Mouse (Mus musculus) MEL (cell line): ENCODE measurements around the gene Tubgcp3. TPM values are rescaled to one million over a fixed set of nuclear protein-coding genes. Genes with fewer than 3 reads are reported as not detected.

Experiments used
- DNase-seq: peaks from one replicate; pipeline ENCODE4 v3.0.0; 2011; ENCODE audit warnings: low read depth, low spot score
- H3K27ac ChIP-seq: 2 replicates; pipeline ENCODE4 v1.5.1; 2012; ENCODE audit warnings: low read depth, mild to moderate bottlenecking, control low read depth, low read length, moderate library complexity; ENCODE audit not compliant: control insufficient read depth
- H3K27me3 ChIP-seq, 2 experiments: fragments of 150-350 bp in 1 of 2; sonication (generic) in 1 of 2; 2 replicates each; pipeline ENCODE4 v1.6.1; 2012; ENCODE audit warnings: low read length in 2 of 2, mild to moderate bottlenecking in 2 of 2, improper control_type of control experiment in 1 of 2, moderate library complexity in 1 of 2; ENCODE audit not compliant: insufficient read depth in 2 of 2, control insufficient read depth in 1 of 2
- H3K36me3 ChIP-seq, 2 experiments: 2 replicates each; pipeline ENCODE4 v1.6.1; 2012 to 2014; ENCODE audit warnings: low read length in 2 of 2, improper control_type of control experiment in 1 of 2, inconsistent platforms in 1 of 2, mild to moderate bottlenecking in 1 of 2; ENCODE audit not compliant: insufficient read depth in 2 of 2, control insufficient read depth in 1 of 2
- H3K4me1 ChIP-seq, 2 experiments: fragments of 150-350 bp in 1 of 2; sonication (generic) in 1 of 2; 2 replicates each; pipeline ENCODE4 v1.6.1; 2012; ENCODE audit warnings: low read length in 2 of 2, improper control_type of control experiment in 1 of 2, mild to moderate bottlenecking in 1 of 2; ENCODE audit not compliant: insufficient read depth in 2 of 2, control insufficient read depth in 1 of 2
- H3K4me3 ChIP-seq, 2 experiments: fragments of 150-350 bp in 1 of 2; sonication (generic) in 1 of 2; 2 replicates each; pipeline ENCODE4 v1.5.1; 2012; ENCODE audit warnings: low read depth in 2 of 2, low read length in 2 of 2, mild to moderate bottlenecking in 2 of 2, moderate library complexity in 2 of 2, control low read depth in 1 of 2, improper control_type of control experiment in 1 of 2; ENCODE audit not compliant: control insufficient read depth in 1 of 2, insufficient read depth in 1 of 2
- H3K79me2 ChIP-seq: 2 replicates; pipeline ENCODE4 v1.6.1; 2012; ENCODE audit warnings: mild to moderate bottlenecking, low read length, moderate library complexity; ENCODE audit not compliant: control insufficient read depth, poor library complexity, insufficient read depth
- H3K9ac ChIP-seq: 2 replicates; pipeline ENCODE4 v1.6.1; 2012; ENCODE audit warnings: low read depth, mild to moderate bottlenecking, control low read depth, low read length, moderate library complexity; ENCODE audit not compliant: control insufficient read depth, poor library complexity, severe bottlenecking
- H3K9me3 ChIP-seq: fragments of 150-350 bp; sonication (generic); replicated peaks from 2 replicates; pipeline ENCODE4 v1.6.1; 2012; ENCODE audit warnings: mild to moderate bottlenecking, low read length, improper control_type of control experiment, moderate library complexity; ENCODE audit not compliant: insufficient read depth
- BHLHE40 ChIP-seq: IDR thresholded peaks from 2 replicates; pipeline ENCODE4 v1.6.1; 2012; ENCODE audit warnings: low read depth, mild to moderate bottlenecking, inconsistent platforms, low read length, improper control_type of control experiment, borderline replicate concordance
- CHD2 ChIP-seq: IDR thresholded peaks from 2 replicates; pipeline ENCODE4 v1.6.1; 2011; ENCODE audit warnings: low read length, improper control_type of control experiment
- CTCF ChIP-seq, 3 experiments: IDR thresholded peaks in 2 of 3; conservative IDR thresholded peaks in 1 of 3; 2 replicates each; pipeline ENCODE4 v1.5.1; 2011 to 2012; ENCODE audit warnings: low read length in 3 of 3, low read depth in 2 of 3, mild to moderate bottlenecking in 2 of 3, improper control_type of control experiment in 1 of 3, inconsistent platforms in 1 of 3, mixed read lengths in 1 of 3, moderate library complexity in 1 of 3; ENCODE audit not compliant: control insufficient read depth in 1 of 3, insufficient read depth in 1 of 3, poor library complexity in 1 of 3, severe bottlenecking in 1 of 3
- EP300 ChIP-seq, 2 experiments: IDR thresholded peaks; 2 replicates each; pipeline ENCODE4 v1.6.1; 2011; ENCODE audit warnings: improper control_type of control experiment in 2 of 2, low read length in 2 of 2, low read depth in 1 of 2, mild to moderate bottlenecking in 1 of 2
- GABPA ChIP-seq: IDR thresholded peaks from 2 replicates; pipeline ENCODE4 v1.6.1; 2012; ENCODE audit warnings: low read depth, mild to moderate bottlenecking, inconsistent platforms, low read length, improper control_type of control experiment, moderate library complexity
- GATA1 ChIP-seq: IDR thresholded peaks from 2 replicates; pipeline ENCODE4 v1.6.1; 2011; ENCODE audit warnings: low read depth, low read length, improper control_type of control experiment
- HCFC1 ChIP-seq: IDR thresholded peaks from 2 replicates; pipeline ENCODE4 v1.6.1; 2012; ENCODE audit warnings: low read depth, mild to moderate bottlenecking, inconsistent platforms, low read length, improper control_type of control experiment, moderate library complexity
- MAFK ChIP-seq: IDR thresholded peaks from 2 replicates; pipeline ENCODE4 v1.6.1; 2011; ENCODE audit warnings: low read depth, mild to moderate bottlenecking, low read length, improper control_type of control experiment, borderline replicate concordance
- MEF2A ChIP-seq: IDR thresholded peaks from 2 replicates; pipeline ENCODE4 v1.6.1; 2014; ENCODE audit warnings: low read depth, mild to moderate bottlenecking, inconsistent platforms, low read length, improper control_type of control experiment; ENCODE audit not compliant: poor library complexity, insufficient replicate concordance, severe bottlenecking; ENCODE audit errors: extremely low read depth
- MXI1 ChIP-seq: IDR thresholded peaks from 2 replicates; pipeline ENCODE4 v1.6.1; 2011; ENCODE audit warnings: mild to moderate bottlenecking, low read depth, low read length, improper control_type of control experiment
- MYB ChIP-seq: IDR thresholded peaks from 2 replicates; pipeline ENCODE4 v1.6.1; 2011; ENCODE audit warnings: mild to moderate bottlenecking, low read depth, low read length, improper control_type of control experiment
- MYC ChIP-seq: IDR thresholded peaks from 2 replicates; pipeline ENCODE4 v1.6.1; 2011; ENCODE audit warnings: low read depth, mild to moderate bottlenecking, low read length, improper control_type of control experiment, moderate library complexity
- NRF1 ChIP-seq: IDR thresholded peaks from 2 replicates; pipeline ENCODE4 v1.6.1; 2014; ENCODE audit warnings: low read depth, mild to moderate bottlenecking, inconsistent platforms, low read length, improper control_type of control experiment, moderate library complexity; ENCODE audit not compliant: poor library complexity, insufficient read depth, severe bottlenecking
- POLR2A ChIP-seq, 2 experiments: IDR thresholded peaks; 2 replicates each; pipeline ENCODE4 v1.6.1; 2011 to 2012; ENCODE audit warnings: low read length in 2 of 2, mild to moderate bottlenecking in 2 of 2, control low read depth in 1 of 2, improper control_type of control experiment in 1 of 2, low read depth in 1 of 2, moderate library complexity in 1 of 2; ENCODE audit not compliant: control insufficient read depth in 1 of 2, insufficient read depth in 1 of 2, poor library complexity in 1 of 2
- POLR2AphosphoS5 ChIP-seq: IDR thresholded peaks from 2 replicates; pipeline ENCODE4 v1.6.1; 2012; ENCODE audit warnings: low read depth, borderline replicate concordance, mild to moderate bottlenecking, inconsistent platforms, low read length, moderate library complexity, mixed read lengths
- RAD21 ChIP-seq: IDR thresholded peaks from 2 replicates; pipeline ENCODE4 v1.6.1; 2011; ENCODE audit warnings: mild to moderate bottlenecking, low read depth, low read length, improper control_type of control experiment
- RCOR1 ChIP-seq: IDR thresholded peaks from 2 replicates; pipeline ENCODE4 v1.6.1; 2012; ENCODE audit warnings: low read depth, mild to moderate bottlenecking, inconsistent platforms, low read length, improper control_type of control experiment
- SIN3A ChIP-seq: IDR thresholded peaks from 2 replicates; pipeline ENCODE4 v1.6.1; 2012; ENCODE audit warnings: low read length, improper control_type of control experiment, inconsistent platforms
- SMC3 ChIP-seq: IDR thresholded peaks from 2 replicates; pipeline ENCODE4 v1.6.1; 2011; ENCODE audit warnings: low read depth, low read length, improper control_type of control experiment
- TBP ChIP-seq: IDR thresholded peaks from 2 replicates; pipeline ENCODE4 v1.8.0; 2011; ENCODE audit warnings: low read depth, low read length, improper control_type of control experiment
- UBTF ChIP-seq: IDR thresholded peaks from 2 replicates; pipeline ENCODE4 v1.6.1; 2012; ENCODE audit warnings: low read depth, mild to moderate bottlenecking, inconsistent platforms, low read length, improper control_type of control experiment, moderate library complexity, borderline replicate concordance; ENCODE audit not compliant: insufficient read depth
- USF1 ChIP-seq: IDR thresholded peaks from 2 replicates; pipeline ENCODE4 v1.6.1; 2014; ENCODE audit warnings: low read depth, mild to moderate bottlenecking, inconsistent platforms, low read length, improper control_type of control experiment, moderate library complexity
- ZC3H11A ChIP-seq: IDR thresholded peaks from 2 replicates; pipeline ENCODE4 v1.6.1; 2012; ENCODE audit warnings: low read depth, mild to moderate bottlenecking, inconsistent platforms, low read length, improper control_type of control experiment
- ZKSCAN1 ChIP-seq: IDR thresholded peaks from 2 replicates; pipeline ENCODE4 v1.6.1; 2012; ENCODE audit warnings: low read depth, mild to moderate bottlenecking, inconsistent platforms, low read length, improper control_type of control experiment, moderate library complexity
- polyA plus RNA-seq, 2 experiments: library from polyadenylated mRNA; stranded (reverse) in 1 of 2; unstranded in 1 of 2; fragments of >175 nt in 1 of 2; fragments of >200 nt in 1 of 2; gene quantifications; 2 replicates each; pipeline versions ENCODE4 v1.2.1 to v1.2.4; 2012; ENCODE audit warnings: low replicate concordance in 2 of 2, low read depth in 1 of 2; ENCODE audit not compliant: insufficient read length in 2 of 2, insufficient read depth in 1 of 2, missing spikeins in 1 of 2
- total RNA-seq: library from RNA; depleted of rRNA; stranded (reverse); fragments of 300-350 nt; gene quantifications from 2 replicates; pipeline ENCODE4 v1.2.3, GENCODE M21; 2012

Gene Tubgcp3
- total and polyA plus RNA-seq, 3 experiments: 43.6 to 87.7 (median 60.2) TPM

DNA sequence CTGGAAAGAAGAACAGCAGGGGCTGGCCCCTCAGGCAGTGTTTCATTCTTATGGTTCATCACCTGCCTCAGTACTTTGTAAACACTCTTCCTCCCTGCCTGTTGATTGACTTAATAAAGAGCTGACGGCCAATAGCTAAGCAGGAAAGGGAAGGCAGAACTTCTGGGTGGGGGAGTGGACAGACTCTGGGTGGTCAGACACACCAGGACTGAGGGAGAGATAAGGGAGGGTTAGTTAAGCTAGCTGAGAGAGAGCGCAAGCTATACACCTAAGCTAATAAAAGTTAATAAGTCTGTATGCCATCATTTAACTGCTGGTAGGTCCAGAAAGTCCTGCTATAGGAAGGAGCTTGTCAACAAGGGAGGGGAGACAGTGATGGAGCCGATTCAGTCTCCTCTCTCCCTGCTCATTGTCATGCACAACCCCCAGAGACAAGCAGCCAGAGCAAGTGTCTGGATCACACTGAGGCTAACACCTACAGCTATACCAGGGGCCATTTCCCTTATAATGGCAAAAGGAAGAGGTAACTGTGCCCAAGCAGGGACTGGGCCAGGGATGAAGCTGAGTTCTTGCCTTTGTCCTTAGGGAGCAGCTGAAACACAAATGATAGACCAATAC is 26.7 kb upstream of the Tubgcp3 start:
- no peak overlapping the region for H3K27ac ChIP-seq
- no peaks in the 10 kb centered on the region for H3K79me2 ChIP-seq
- peaks cover 10 to 17% of the 10 kb centered on the region in 2 experiments for H3K27me3 ChIP-seq
- no peak overlapping the region for H3K9ac ChIP-seq
- H3K4me1 ChIP-seq: no peaks in the 10 kb centered on the region
- no peak overlapping the region for H3K4me3 ChIP-seq
- no peaks in the 10 kb centered on the region for H3K9me3 ChIP-seq
- DNase-seq: no peak
- TF ChIP-seq HCFC1 (no peak), MYC (no peak), ZKSCAN1 (no peak), RCOR1 (no peak), POLR2AphosphoS5 (no peak), RAD21 (no peak), USF1 (no peak), CHD2 (no peak)
- no peaks in the 10 kb centered on the region for H3K36me3 ChIP-seq

DNA sequence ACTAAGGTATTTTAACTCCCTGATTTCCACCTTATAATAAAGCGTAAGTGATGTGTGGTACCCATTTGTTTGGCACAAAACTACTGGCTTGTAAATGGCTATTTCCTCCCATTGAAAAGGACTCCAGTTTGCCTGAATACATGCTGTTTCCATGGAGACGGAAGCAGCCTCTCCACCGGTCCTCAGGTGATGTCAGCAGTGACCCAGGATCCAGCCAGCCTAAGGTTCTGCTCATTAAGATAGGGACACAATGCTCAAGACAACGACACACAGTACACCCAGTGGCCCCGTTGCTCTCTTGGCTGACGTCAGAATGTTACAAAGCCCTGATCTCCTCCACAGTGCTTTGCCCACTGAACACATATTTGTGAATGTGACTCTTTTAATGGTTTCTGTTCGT is 16.8 kb upstream of the Tubgcp3 start:
- no peak for TF ChIP-seq ZC3H11A
- no peak for TF ChIP-seq SIN3A
- TF ChIP-seq MAFK: no peak
- no peak for TF ChIP-seq ZKSCAN1
- no peak for TF ChIP-seq TBP
- TF ChIP-seq MEF2A: no peak
- no peak for TF ChIP-seq USF1
- no peak for TF ChIP-seq CTCF (IDR thresholded peaks at IDR 0.05 in 2 of 3, conservative IDR thresholded peaks at IDR 0.05 in 1 of 3; ENCODE audit: control insufficient read depth in 1 of 3, insufficient read depth in 1 of 3, low read depth in 2 of 3, low read length in 3 of 3, poor library complexity in 1 of 3, severe bottlenecking in 1 of 3)
- no peak for TF ChIP-seq BHLHE40
- TF ChIP-seq POLR2A (IDR thresholded peaks at IDR 0.05; ENCODE audit: control insufficient read depth in 1 of 2, insufficient read depth in 1 of 2, low read depth in 1 of 2, low read length in 2 of 2, poor library complexity in 1 of 2): no peak
- TF ChIP-seq MYB: no peak
- TF ChIP-seq GATA1: no peak
- TF ChIP-seq RCOR1: no peak
- TF ChIP-seq SMC3: no peak
- TF ChIP-seq GABPA: no peak
- no peak for TF ChIP-seq MXI1
- TF ChIP-seq EP300 (IDR thresholded peaks at IDR 0.05; ENCODE audit: low read depth in 1 of 2, low read length in 2 of 2): no peak
- no peak for TF ChIP-seq UBTF
- no peak for TF ChIP-seq NRF1
- Histone ChIP-seq H3K27me3 (peaks cover 0 to 3% of the 10 kb centered on the region in 2 experiments), H3K4me3 (no peak overlapping the region), H3K27ac (no peak overlapping the region), H3K4me1 (no peaks in the 10 kb centered on the region), H3K9ac (no peak overlapping the region), H3K36me3 (no peaks in the 10 kb centered on the region), H3K9me3 (no peaks in the 10 kb centered on the region), H3K79me2 (no peaks in the 10 kb centered on the region)
- DNase-seq: no peak
